Mouse (Mus musculus) A20 (cell line): ENCODE results near the gene Slc25a27.

Source experiments
- DNase-seq: peaks from one replicate; pipeline ENCODE4 v3.0.0-alpha.2; 2011; ENCODE audit warnings: low read depth, low spot score

Slc25a27 gene

GRCm38 (mm10) chr17:43666576-43667289, at the start of gene Slc25a27:
TSS of gene Slc25a27 (minus strand) at chr17:43667214.
- peak; percentile 92 for DNase-seq

- no peak for DNase-seq
These were observed 49.6 kb upstream of the Slc25a27 start for GRCm38 (mm10) chr17:43716601-43717000.

- no peak for DNase-seq
These were observed 47.2 kb upstream of the Slc25a27 start for GRCm38 (mm10) chr17:43714191-43714590.

GRCm38 (mm10) chr17:43711557-43712352, 44.7 kb upstream of the Slc25a27 start:
- no peak for DNase-seq

GRCm38 (mm10) chr17:43707254-43707653, 40.2 kb upstream of the Slc25a27 start:
- no peak for DNase-seq

GRCm38 (mm10) chr17:43706749-43707148, 39.7 kb upstream of the Slc25a27 start:
- DNase-seq: peak; percentile 16

- DNase-seq: no peak
These were observed 37.4 kb upstream of the Slc25a27 start for GRCm38 (mm10) chr17:43704216-43704930.

- peak; percentile 52 for DNase-seq
These were observed 34.0 kb upstream of the Slc25a27 start for GRCm38 (mm10) chr17:43701060-43701459.

- peak; percentile 75 for DNase-seq
These were observed 32.1 kb upstream of the Slc25a27 start for GRCm38 (mm10) chr17:43698997-43699649.

- no peak for DNase-seq
These were observed 22.6 kb upstream of the Slc25a27 start for GRCm38 (mm10) chr17:43689591-43689990.

- no peak for DNase-seq
These were observed 17.6 kb upstream of the Slc25a27 start for GRCm38 (mm10) chr17:43684638-43685037.

- DNase-seq: no peak
These were observed 17.1 kb upstream of the Slc25a27 start for GRCm38 (mm10) chr17:43684086-43684485.

- DNase-seq: peak; percentile 80
These were observed 10.3 kb upstream of the Slc25a27 start for GRCm38 (mm10) chr17:43677317-43677716.

- peak; percentile 58 for DNase-seq
These were observed 9.2 kb upstream of the Slc25a27 start for GRCm38 (mm10) chr17:43676241-43676640.

GRCm38 (mm10) chr17:43675228-43675627, 8.2 kb upstream of the Slc25a27 start:
- DNase-seq: no peak

GRCm38 (mm10) chr17:43671907-43672306, 4.9 kb upstream of the Slc25a27 start:
- no peak for DNase-seq

- DNase-seq: no peak
These were observed 2.2 kb upstream of the Slc25a27 start for GRCm38 (mm10) chr17:43669145-43669695.

GRCm38 (mm10) chr17:43667290-43667843, 353 bp upstream of the Slc25a27 start, which contains the start of gene Cyp39a1:
TSS of gene Cyp39a1 (plus strand) at chr17:43667425.
- no peak for DNase-seq

GRCm38 (mm10) chr17:43651314-43652046, 15.5 kb downstream of the Slc25a27 start:
- DNase-seq: peak; percentile 65
